Mouse (Mus musculus) natural killer cell, adult 2 months (primary cell): Measurements from ENCODE around the gene Cgrrf1.
A peak's percentile ranks its signal among the peaks of the same experiment; 100 is the strongest.
"Not testable (repeated sequence)": the region's sequence is repeated elsewhere in the genome, so short reads cannot be mapped to it uniquely, and the experiment has no call there.

Experiments
- DNase-seq, 2 experiments: peaks; one replicate each; pipeline ENCODE4 v3.0.0; 2022; ENCODE audit warnings: low spot score in 2 of 2

Cgrrf1 gene

DNA sequence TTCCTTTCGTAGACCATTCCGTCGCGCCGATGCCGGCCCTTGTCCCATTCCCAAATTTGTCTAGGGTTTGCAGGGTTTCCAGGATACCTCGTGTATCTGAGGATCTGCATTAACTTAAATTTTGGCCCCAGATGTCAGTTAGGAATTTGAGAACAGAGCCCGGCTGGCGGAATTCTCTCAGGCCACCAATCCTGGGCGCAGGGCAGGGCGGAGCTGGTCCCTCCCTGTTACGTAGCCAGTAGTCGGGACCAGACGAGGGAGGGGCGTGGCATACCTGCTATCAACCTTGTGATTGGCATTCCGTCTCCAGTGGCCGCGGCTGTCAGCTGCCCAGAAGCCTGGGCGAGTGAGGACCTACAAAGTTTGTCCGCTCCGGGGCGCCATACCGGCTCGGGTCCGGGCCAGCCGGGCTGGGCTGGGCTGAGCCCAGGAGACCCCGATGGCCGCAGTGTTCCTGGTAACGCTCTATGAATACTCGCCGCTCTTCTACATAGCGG is at the start of gene Cgrrf1:
Gene Cgrrf1 (plus strand): TSS at position 289 of the 497 bp plus-strand sequence.
- peak; percentile 92 to 93 for DNase-seq

DNA sequence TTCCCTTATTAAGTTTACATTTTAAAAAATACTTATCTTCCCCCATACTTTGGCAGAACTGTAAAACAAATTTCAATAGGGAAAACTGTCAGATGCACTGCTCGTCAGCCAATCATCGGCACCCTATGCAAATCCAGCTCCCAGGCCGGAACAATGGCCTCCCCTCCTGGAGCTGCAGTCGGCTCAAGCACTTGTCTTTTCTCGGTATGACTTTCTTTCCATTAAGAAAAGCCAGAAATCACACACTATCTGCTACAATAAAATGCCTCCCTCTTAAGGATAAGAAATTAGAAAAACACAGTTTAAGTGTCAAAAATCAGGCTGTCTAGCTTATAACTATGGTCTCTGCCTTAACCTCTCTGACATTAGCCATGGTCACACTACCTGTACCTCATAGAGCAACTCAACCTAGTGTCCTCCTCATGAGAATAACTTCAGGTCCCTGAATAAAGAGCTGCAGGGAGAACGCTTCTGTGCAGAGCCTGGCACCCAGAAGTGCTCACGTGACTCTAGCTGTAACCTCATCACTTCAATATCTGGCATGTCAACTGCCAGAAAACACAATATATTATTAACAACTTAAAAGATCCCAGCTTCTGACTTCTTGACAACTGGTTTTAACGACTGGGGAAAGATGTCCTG is 49.6 kb upstream of the Cgrrf1 start:
- no peak for DNase-seq

DNA sequence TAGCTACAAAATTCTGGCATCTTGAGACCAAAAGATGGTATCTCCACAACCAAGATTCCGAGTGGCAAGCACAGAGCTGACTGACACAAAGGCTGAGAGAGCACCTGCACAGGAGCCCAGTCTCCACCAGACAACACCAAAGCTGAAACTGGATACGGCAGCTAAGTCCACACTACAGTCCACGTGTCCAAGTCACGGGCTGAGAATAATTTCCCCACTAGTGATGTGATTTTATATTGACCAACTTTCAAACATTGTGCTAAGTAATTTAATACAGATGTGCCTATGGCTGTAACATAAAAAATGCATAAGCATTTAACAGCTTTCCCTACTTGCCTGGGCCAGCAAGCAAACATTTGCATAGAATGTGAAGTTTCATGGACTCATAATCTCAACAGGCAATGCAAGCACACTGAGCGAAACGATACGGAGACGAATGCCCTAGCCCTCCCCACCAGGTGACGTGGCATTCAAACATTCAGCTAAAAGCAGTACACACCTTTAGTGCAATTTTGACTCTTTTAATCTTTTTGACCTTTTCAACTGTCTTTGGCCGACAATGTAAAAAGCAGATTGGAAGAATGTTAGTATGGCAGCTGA is 48.5 kb upstream of the Cgrrf1 start:
- no peak for DNase-seq

DNA sequence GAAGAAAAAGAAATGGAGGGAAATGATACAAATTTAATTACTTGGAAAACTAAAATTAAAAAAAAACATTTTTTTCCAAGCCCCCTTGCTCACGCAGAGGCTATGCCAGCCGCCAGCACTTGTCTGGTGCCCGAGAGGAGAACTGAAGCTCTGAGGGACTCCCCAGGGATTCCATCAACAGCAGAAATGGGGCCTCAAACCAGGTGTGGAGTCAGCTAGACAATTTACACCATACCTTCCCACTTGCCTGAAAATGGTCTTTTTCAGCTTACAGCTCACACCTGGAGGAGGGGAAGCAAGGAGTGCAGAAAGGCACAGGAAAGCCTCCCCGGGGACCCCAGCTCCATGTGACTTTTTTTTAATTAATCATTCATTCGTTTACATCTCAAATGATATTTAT is 46.7 kb upstream of the Cgrrf1 start:
- DNase-seq, result no peak

DNA sequence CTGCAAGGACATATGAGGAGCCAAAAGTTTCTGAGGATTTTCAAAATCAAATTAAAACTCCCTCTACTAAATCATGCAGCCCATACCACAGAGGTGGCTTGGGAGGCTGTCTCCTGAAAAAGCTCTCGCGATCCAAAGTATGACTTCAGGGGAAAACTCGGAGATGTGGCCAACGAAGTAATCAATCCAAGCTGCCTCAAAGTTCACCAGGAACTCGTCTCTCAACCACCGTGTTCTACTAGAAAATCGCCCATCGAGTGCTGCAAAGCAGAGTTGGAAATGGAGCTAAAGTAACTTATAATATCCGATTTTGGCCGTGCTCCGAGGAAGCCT is 44.5 kb upstream of the Cgrrf1 start:
- no peak for DNase-seq

DNA sequence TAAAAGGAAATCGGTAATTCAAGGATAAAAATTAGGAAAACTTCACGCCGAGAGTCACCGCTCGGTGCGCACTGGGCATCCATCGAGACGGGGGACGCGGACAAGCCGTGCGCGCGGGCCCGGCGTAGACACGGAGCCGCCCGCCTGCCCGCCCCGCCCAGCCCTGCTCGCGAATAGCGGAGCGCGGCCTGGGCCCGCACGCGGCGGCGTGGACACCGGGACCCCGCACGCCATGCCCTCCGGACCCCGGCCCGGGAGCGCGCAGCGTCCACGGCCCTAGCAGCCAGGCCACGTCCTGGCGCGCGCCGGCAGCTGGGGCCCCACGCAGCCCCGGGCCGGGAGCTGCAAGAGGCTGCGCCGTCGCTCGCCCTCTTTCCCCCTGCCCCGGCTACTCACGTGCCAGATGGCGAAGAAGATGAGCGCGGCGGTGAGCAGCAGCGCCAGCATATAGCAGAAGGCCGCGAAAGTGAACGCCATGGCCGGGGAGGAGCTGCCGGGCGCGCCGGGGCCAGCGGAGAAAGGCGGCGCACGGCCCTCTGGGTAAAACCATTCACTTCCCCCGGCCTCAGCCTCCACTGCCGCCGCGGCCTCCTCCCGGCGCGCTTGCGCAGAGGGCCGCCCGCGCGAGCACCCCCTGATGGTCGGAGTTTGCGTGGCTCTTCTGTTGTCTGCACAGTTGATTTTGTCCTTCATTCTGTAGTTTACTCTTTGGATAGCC is 44.0 kb upstream of the Cgrrf1 start, which contains the start of gene Cnih1:
Gene Cnih1 (minus strand): TSS at position 625 of the 718 bp plus-strand sequence.
- DNase-seq, result peak; percentile 84 to 91

DNA sequence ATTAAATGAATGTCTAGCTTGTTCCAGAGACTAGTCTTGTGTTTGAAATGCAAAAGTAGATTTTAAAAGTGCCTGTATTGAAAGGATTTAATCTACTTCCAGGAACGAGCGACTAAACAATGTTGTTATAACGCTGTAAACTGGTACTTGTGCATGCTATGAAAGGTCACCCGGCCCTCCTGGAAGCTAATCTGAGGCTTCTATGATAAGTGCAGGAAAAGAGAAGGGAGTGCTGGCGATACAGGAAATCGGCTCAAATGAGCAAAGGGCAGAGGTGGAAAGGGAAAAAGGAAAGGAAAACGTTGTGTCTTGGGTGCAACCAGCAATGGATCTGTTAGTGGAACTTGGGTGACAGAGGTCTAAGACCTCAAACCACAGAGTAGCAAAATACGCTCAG is 43.4 kb upstream of the Cgrrf1 start:
- no peak for DNase-seq

DNA sequence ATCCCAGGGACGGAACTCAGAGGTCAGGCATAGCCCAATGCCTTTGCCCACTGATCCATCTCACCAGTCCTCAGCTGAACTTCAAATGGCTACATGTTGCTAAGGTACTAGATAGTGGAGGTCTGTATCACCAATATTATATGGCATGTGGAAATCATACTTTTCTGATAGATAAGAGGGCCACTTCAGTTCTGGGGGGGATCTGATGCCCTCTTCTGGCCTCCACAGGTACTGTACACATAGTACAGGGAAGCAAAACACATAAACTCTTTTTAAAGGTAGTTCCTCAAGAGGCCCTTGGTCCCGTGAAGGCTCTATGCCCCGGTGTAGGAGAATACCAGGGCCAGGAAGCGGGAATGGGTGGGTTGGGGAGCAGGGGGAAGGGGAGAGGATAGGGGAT is 41.6 kb upstream of the Cgrrf1 start:
- peak; percentile 17 to 43 for DNase-seq

DNA sequence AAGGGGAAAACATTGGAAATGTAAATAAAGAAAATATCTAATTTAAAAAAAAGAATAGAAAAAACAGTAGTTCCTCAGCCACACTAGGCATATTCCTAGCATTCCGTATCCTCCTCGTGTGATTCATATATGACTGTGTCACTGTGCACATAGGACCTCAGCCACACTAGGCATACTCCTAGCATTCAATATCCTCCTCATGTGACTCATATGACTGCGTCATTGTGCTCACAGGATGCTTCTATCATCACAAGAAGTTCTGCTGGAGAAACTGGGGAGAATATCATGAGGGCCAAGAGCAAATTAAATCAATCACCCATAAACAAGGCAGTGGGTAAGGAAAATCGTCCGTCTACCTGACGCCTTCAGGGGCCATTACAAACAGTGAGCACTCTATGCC is 41.2 kb upstream of the Cgrrf1 start:
- DNase-seq, result no peak

DNA sequence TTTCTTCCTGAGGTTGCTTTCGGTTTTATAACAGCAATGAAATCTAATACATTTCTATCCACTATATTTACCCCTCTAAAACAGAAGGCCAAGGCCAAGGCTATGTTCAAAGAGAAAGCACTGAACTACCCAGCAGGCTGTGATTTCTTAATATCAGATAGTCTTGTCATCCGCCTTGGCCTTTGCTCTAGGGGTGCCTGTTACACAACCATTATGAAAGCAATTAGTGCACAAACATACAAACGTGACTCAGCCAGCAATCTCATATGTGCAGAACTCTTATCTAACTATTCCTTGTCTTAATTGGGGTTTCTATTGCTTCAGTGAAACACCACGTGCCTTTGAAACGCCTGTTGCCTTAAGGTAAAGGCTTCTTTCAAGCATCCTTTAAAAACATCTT is 37.8 kb upstream of the Cgrrf1 start:
- DNase-seq, result no peak

DNA sequence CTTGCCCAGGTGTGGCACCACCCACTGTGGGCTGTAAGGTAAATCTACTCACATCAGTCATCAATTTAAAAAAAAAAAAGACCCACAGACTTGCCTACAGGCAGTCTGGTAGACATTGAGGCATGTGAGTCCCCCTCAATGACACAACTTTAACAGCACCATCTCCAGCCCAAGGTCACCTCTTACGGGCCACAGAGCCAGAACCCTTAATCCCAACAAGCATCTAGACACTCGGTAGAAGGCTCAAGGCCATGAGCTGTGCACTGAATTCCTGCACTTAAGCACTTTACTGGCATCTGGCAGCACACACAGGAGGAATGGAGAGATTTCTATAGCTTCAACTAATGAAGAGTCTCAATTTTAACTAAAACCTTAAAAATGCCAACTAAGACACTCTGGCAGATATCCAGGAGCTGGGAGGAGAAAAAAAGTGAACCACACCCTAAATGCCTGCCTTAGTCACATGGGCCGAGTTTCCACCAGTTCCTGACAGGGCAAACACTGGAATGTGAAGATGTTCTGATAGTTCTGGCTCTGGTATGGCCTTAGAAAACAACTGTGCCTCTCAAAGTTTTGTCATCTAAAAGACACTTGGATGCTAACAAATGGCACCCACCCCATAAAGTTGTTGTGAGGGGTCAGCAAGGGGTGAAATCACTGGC is 31.1 kb upstream of the Cgrrf1 start:
- no peak for DNase-seq

DNA sequence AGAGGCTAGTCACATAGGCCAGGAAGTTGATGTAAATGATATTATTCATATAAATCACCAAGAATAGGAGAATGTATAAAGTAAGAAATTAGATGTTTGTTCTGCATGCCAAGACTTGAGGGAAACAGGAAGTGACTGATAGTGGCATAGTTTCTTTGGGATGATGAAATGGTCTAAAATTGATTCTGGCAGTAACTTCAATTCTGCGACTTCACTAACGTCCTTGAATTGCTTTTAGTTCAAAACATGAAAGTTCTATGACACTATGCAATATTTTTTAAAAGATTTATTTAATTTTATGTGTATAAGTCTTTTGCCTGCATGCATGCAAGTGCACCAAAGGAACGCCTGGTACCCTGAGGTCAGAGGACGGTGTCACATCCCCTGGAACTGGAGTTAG is 28.7 kb upstream of the Cgrrf1 start:
- no peak for DNase-seq

DNA sequence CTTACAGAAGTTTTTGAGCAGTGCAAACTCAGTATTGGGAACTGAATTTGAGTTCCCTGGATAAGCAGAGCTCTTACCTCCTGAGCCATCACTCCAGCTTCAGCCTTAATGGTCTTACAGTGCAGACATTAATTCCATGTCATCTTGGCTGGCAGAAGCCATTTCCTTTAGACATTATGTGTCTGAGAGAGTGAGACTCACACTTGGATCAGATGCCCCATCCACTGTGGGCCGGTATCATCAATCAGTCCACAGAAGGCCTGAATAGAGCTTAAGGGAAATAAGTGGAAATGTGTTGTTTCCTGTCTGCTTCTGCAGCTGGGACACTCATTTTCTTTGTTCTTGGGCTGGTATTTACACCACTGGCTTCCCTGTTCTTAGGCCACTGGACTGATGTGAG is 28.1 kb upstream of the Cgrrf1 start:
- no peak for DNase-seq

DNA sequence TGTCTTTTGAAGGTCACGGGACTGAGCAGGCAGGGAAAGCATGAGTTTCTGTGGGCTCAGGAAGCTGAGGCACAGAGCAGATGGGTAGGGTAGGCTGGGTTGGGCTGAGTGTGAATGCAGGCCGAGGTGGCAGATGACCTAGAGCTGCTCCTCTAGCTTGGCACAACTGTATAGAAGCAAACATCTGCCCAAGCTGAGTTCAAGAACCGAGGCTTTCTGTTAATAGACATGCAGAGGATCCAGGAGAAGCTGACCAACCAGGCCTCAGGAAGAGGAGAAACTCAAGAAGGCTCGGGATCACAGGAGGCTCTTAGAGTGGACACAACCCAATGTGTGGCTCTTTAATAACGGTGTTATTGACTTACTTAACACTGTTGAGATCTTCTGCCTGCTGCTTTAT is 25.7 kb upstream of the Cgrrf1 start:
- no peak for DNase-seq

DNA sequence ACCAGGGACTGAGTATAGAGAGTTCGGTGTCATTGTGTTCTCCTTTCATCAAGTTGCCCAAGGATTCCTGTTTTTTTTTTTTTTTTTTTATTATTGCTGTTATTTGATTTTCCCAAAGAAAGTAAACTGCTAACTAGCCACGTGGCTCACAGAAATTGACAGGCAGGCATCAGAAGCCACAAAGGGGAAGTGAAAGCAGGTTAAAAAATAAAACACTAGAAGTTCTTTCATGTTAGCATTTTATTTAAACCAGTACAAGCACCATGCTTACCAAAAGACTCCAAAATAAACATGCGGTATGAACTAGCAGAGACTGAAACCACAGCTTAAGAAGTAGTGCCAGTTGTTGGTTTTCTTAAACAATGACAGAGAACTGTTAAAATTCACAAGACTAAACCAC is 24.0 kb upstream of the Cgrrf1 start:
- DNase-seq, result no peak

DNA sequence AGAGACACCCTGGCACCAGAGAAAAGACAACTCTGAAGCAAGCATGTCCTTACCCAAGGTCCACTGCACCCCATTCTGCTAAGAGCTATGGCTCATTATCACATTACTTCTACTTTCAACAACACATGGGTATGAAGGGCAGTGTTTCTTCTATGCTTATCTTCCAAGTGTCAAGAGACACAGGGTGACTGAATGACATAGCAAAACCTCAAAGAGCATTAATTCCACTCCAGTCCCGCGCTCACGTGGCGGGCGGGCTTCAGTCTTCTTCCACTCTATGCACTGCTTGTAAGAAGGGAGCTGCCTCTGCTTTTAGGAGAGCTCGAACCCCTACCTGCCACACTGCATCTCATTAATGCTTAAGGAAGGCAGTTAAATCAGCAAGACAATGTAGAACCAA is 16.3 kb upstream of the Cgrrf1 start:
- DNase-seq, result no peak

DNA sequence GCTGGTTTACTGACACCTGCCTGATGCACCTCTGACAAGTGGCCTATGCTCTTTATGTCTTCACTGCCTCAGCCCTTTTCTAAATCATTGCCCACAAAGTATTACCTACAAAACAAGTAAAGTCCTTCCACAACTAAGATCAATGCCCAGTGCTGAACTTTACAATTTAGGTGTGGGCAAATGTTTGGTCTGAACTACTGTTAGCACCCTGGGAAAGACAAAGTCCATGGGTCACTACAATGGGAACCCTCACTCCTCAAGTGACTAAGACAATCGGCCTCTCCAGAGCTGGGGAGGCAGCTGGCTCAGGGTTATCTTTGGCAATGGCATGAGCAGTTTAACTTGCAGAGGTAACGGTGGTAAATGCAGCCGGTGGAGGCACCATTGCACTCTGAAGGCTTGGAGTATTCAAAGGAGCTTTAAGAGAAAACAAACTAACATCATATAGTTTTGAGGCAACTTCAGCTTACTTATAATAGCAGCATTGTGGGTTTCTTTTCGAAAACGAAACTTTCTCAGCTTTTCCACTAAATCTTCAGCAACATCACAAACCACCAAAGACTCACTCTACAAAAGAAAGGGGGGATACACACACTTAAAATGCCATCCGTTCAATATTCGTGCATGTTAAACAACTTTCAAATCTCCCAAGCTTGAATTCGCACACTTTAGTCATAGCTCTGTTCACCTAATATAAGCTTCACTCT is 14.9 kb upstream of the Cgrrf1 start:
- DNase-seq, result no peak

DNA sequence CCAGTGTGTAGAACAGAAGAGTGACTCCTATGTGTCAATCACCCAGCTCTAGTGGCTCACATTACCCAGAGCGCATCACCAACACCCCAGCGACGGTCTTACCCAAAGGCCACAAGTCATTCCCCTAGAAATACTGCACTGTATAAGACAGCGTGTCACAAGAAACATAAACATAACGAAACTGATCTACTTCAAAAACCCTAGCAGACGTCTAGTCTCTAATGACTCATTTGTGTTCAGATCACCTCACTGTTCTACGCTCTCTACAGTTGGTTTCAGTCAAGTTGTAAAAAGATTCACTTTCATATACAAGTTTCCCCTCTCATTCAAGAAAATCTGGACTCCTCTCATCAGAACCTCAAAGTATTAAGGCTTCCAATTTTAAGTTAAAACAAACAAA is 13.2 kb upstream of the Cgrrf1 start:
- no peak for DNase-seq

DNA sequence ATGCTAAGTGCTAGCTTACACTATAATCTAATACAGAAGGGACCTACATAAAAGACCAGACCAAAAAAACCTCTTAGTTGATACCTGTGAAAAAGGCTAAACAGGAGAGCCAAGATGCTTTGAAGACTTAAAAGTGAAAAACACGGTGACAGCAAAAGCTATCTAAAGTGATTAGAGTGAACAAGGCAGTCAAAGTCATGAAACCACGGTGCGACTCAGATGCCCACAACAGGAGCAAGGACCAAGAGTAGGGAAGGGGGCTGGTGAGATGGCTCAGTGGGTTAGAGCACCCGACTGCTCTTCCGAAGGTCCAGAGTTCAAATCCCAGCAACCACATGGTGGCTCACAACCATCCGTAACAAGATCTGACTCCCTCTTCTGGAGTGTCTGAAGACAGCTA is 12.0 kb upstream of the Cgrrf1 start:
- not testable (repeated sequence) for DNase-seq

DNA sequence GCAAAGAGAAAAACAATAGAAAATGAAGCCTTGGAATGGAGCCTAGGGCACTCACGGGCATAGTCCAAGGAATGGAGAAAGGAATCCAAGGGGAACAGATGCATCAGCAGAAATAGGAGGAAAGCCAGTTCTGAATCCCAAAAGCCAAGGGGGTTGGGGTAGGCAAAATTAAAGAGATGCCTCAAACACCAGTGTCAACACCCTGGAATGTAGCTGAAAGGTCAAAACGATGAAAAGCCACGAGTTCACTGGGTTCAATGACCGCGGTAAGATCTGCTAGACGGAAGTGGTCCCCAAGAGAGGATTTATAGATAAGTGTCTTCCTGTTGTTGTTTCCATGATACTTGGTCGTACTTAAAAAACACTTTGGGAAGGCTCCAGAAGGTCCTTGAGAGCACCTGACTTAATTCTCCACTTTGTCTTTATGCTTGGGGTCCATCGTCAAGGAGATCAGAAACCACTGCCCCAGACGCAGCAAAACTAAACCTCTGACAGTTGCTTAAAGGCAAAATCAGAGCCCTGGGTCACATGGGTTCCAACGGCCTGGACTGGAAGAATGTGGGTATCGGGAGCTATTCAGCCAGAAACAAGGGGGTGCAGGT is 10.6 kb upstream of the Cgrrf1 start:
- peak; percentile 46 to 60 for DNase-seq

DNA sequence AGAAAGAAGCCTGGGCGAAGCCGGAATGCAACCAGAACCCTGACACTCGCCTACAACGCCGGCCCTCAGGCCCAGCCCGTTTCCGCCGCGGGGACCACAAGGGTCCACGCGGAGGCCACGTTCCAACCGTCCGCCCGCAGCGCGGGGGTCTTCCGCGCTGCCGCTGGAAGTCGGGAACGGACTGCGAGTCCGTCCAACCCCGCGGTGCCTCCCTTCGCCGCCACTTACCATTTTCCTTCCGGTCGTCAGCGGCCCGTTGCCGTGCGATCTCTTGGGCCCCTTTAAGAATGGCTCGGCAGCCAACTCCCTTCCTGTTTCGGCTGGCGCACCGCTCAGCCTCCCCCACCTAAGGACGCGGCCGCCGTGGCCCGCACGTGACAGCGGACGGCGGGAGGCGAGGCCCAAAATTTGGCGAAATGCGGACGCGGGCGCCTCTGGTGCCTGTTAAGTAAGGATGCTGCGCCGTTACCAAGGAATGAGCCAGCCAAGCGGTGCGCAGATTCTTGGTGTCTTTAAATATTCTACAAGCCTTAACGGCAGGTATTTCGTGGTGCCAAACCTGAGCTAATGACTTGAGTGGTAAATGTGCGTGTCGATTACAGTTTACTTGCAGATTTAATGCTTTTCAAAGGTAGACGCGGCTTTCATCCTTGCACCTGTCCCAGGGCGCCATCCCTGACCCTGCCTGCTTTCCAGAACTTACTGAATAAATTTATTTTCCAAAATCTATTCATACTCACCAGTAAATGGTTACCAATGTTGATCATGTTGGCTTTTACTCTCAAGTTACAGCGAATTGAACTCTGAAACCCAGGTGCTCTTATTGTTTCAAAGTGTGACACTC is 9.8 kb upstream of the Cgrrf1 start, which contains the start of gene Gmfb:
Gene Gmfb (minus strand): TSS at position 370 of the 844 bp plus-strand sequence.
- peak; percentile 89 to 94 for DNase-seq
